Mouse (Mus musculus) forebrain, postnatal 0 days (tissue): ENCODE data around the gene Morn1. TPM values are rescaled to one million over a fixed set of nuclear protein-coding genes. Genes with fewer than 3 reads are reported as not detected.

Experiments
- ATAC-seq: fragments of 200-750 bp; cut with Nextera tagmentation; 2 replicates; pipeline ENCODE4 v1.8.0; 2017; ENCODE audit warnings: mild to moderate bottlenecking, moderate library complexity
- DNase-seq: peaks from one replicate; pipeline ENCODE4 v3.0.0-alpha.2; 2015
- H3K27ac ChIP-seq: fragments of 300-500 bp; sonication (generic); 2 replicates; pipeline ENCODE4 v1.5.1; 2014; ENCODE audit warnings: low read depth, mild to moderate bottlenecking, antibody characterized with exemption, low read length, moderate library complexity, mixed read lengths
- H3K27me3 ChIP-seq: fragments of 300-500 bp; sonication (generic); 2 replicates; pipeline ENCODE4 v1.6.1; 2014; ENCODE audit warnings: mild to moderate bottlenecking, low read length, mixed read lengths; ENCODE audit not compliant: insufficient read depth
- H3K36me3 ChIP-seq: fragments of 300-500 bp; sonication (generic); 2 replicates; pipeline ENCODE4 v1.6.1; 2014; ENCODE audit warnings: mild to moderate bottlenecking, moderate library complexity; ENCODE audit not compliant: insufficient read depth
- H3K4me1 ChIP-seq: fragments of 300-500 bp; sonication (generic); 2 replicates; pipeline ENCODE4 v1.6.1; 2014; ENCODE audit warnings: antibody characterized with exemption; ENCODE audit not compliant: insufficient read depth
- H3K4me2 ChIP-seq: fragments of 300-500 bp; sonication (generic); 2 replicates; pipeline ENCODE4 v1.6.1; 2014; ENCODE audit warnings: low read depth, mild to moderate bottlenecking, moderate library complexity
- H3K4me3 ChIP-seq: fragments of 300-500 bp; sonication (generic); 2 replicates; pipeline ENCODE4 v1.5.1; 2014; ENCODE audit warnings: low read depth, low read length, mixed read lengths
- H3K9ac ChIP-seq: fragments of 300-500 bp; sonication (generic); 2 replicates; pipeline ENCODE4 v1.6.1; 2014; ENCODE audit warnings: mild to moderate bottlenecking
- H3K9me3 ChIP-seq: fragments of 300-500 bp; sonication (generic); 2 replicates; pipeline ENCODE4 v1.6.1; 2016; ENCODE audit warnings: low read length
- CTCF ChIP-seq: sonication (generic); IDR thresholded peaks from 2 replicates; pipeline ENCODE4 v1.5.1; 2016; ENCODE audit warnings: antibody characterized with exemption, control low read depth, low read depth
- WGBS: fragments of 180-500 bp; shearing (Covaris S2); extraction: QIAGEN DNeasy Blood & Tissue Kit; methylation state at CpG from one replicate; pipeline ENCODE4 v1.1.7; 2014; 5-methylcytosine and 5-hydroxymethylcytosine counted together
- polyA plus RNA-seq: library from polyadenylated mRNA; unstranded; fragments of >200 nt; fragmentation: Nextera tagmentation; extraction: Ambion mirVana; gene quantifications from 2 replicates; pipeline ENCODE4 v1.2.1, GENCODE M21; 2015
- total RNA-seq: library from RNA; depleted of rRNA; stranded (reverse); fragments of >200 nt; gene quantifications from 2 replicates; pipeline ENCODE4 v1.2.3, GENCODE M21; 2014

Gene Morn1
- total and polyA plus RNA-seq, 2 experiments from 2014 or later: 7.4 to 9.7 TPM

GRCm38 (mm10) chr4:155097452-155097851, 11.1 kb downstream of the Morn1 start:
- Histone ChIP-seq H3K36me3 (no peaks in the 10 kb centered on the region), H3K27me3 (no peaks in the 10 kb centered on the region), H3K4me2 (no peak overlapping the region), H3K9me3 (no peaks in the 10 kb centered on the region), H3K4me3 (no peak overlapping the region), H3K9ac (no peak overlapping the region), H3K4me1 (no peaks in the 10 kb centered on the region), H3K27ac (no peak overlapping the region)
- 85% methylated on average over 6 of the region's 6 CpGs for WGBS
- DNase-seq (no peak), ATAC-seq (no peak)
- no peak for TF ChIP-seq CTCF

- no peak overlapping the region for H3K27ac ChIP-seq
- H3K27me3 ChIP-seq: no peaks in the 10 kb centered on the region
- no peak for TF ChIP-seq CTCF
- no peak overlapping the region for H3K4me2 ChIP-seq
- no peak overlapping the region for H3K4me3 ChIP-seq
- H3K36me3 ChIP-seq: no peaks in the 10 kb centered on the region
- WGBS: 80% methylated on average over 4 of the region's 4 CpGs
- no peak overlapping the region for H3K9ac ChIP-seq
- H3K4me1 ChIP-seq: no peaks in the 10 kb centered on the region
- ATAC-seq (no peak), DNase-seq (no peak)
- H3K9me3 ChIP-seq: no peaks in the 10 kb centered on the region
Measured at GRCm38 (mm10) chr4:155098572-155098971, 12.2 kb downstream of the Morn1 start.

GRCm38 (mm10) chr4:155107886-155108285, 21.5 kb downstream of the Morn1 start:
- Histone ChIP-seq H3K36me3 (no peaks in the 10 kb centered on the region), H3K4me1 (no peaks in the 10 kb centered on the region), H3K9ac (no peak overlapping the region), H3K4me3 (no peak overlapping the region), H3K9me3 (no peaks in the 10 kb centered on the region), H3K4me2 (no peak overlapping the region), H3K27me3 (no peaks in the 10 kb centered on the region), H3K27ac (no peak overlapping the region)
- no peak for TF ChIP-seq CTCF
- DNase-seq: no peak
- no peak for ATAC-seq
- WGBS: 92% methylated on average over 4 of the region's 4 CpGs

- Histone ChIP-seq H3K9ac (no peak overlapping the region), H3K36me3 (no peaks in the 10 kb centered on the region), H3K4me3 (no peak overlapping the region), H3K27me3 (no peaks in the 10 kb centered on the region), H3K9me3 (no peaks in the 10 kb centered on the region), H3K27ac (no peak overlapping the region), H3K4me1 (peaks cover 3% of the 10 kb centered on the region; the same call in 1 of the 2 replicates), H3K4me2 (no peak overlapping the region)
- 73% methylated on average over 5 of the region's 5 CpGs for WGBS
- no peak for ATAC-seq
- no peak for DNase-seq
- TF ChIP-seq CTCF: no peak
Measured at GRCm38 (mm10) chr4:155109471-155109870, 23.1 kb downstream of the Morn1 start.

- Histone ChIP-seq H3K27ac (peak overlapping the region; percentile 70), H3K4me3 (no peak overlapping the region), H3K36me3 (no peaks in the 10 kb centered on the region), H3K4me1 (peaks cover 3% of the 10 kb centered on the region; the same call in 1 of the 2 replicates), H3K9me3 (no peaks in the 10 kb centered on the region), H3K27me3 (no peaks in the 10 kb centered on the region), H3K9ac (0 out of 2 replicates have a peak overlapping the region, but pooled peaks have one; percentile 18), H3K4me2 (no peak overlapping the region)
- TF ChIP-seq CTCF: no peak
- WGBS: 55% methylated on average over 8 of the region's 8 CpGs
- DNase-seq: peak; percentile 59
- ATAC-seq: peak; percentile 65
Measured at GRCm38 (mm10) chr4:155113766-155114410, 27.5 kb downstream of the Morn1 start.

- Histone ChIP-seq H3K4me3 (no peak overlapping the region), H3K36me3 (no peaks in the 10 kb centered on the region)
- 95% methylated on average over 4 of the region's 4 CpGs for WGBS
Measured at GRCm38 (mm10) chr4:155116607-155117006, 30.2 kb downstream of the Morn1 start.

GRCm38 (mm10) chr4:155117396-155117978, 31.1 kb downstream of the Morn1 start:
- peaks cover 8% of the 10 kb centered on the region; the same call in 1 of the 2 replicates for H3K4me1 ChIP-seq
- WGBS: 80% methylated on average over 6 of the region's 6 CpGs
- no peak for DNase-seq
- TF ChIP-seq CTCF: no peak
- H3K4me2 ChIP-seq: no peak overlapping the region
- no peak overlapping the region for H3K9ac ChIP-seq
- H3K27ac ChIP-seq: no peak overlapping the region
- H3K36me3 ChIP-seq: no peaks in the 10 kb centered on the region
- ATAC-seq: no peak
- no peak overlapping the region for H3K4me3 ChIP-seq
- no peaks in the 10 kb centered on the region for H3K27me3 ChIP-seq
- no peaks in the 10 kb centered on the region for H3K9me3 ChIP-seq

More at GRCm38 (mm10) chr4:155116607-155117006, 30.2 kb downstream of the Morn1 start:
- no peak overlapping the region for H3K27ac ChIP-seq
- H3K4me1 ChIP-seq: peaks cover 3% of the 10 kb centered on the region; the same call in 1 of the 2 replicates
- no peak overlapping the region for H3K9ac ChIP-seq
- no peaks in the 10 kb centered on the region for H3K27me3 ChIP-seq
- TF ChIP-seq CTCF: no peak
- no peak overlapping the region for H3K4me2 ChIP-seq
- DNase-seq: no peak
- no peaks in the 10 kb centered on the region for H3K9me3 ChIP-seq
- ATAC-seq: no peak
